Mouse (Mus musculus): ENCODE results near the gene Tbx19. TPM values are rescaled to one million over a fixed set of nuclear protein-coding genes. Genes with fewer than 3 reads are reported as not detected.
A peak's percentile ranks its signal among the peaks of the same experiment; 100 is the strongest.

Tbx19 gene
- total RNA-seq, 2 experiments from 2014 or later, result not detected

- ATAC-seq (replicated peaks; ENCODE audit: poor library complexity, severe bottlenecking), result no peak
These were observed 40.8 kb downstream of the Tbx19 start for GRCm38 (mm10) chr1:165119760-165120159.

GRCm38 (mm10) chr1:165119011-165119726 lies 41.4 kb downstream of the Tbx19 start:
- no peak for ATAC-seq (replicated peaks; ENCODE audit: poor library complexity, severe bottlenecking)

- peak; percentile 63 for ATAC-seq (replicated peaks; ENCODE audit: poor library complexity, severe bottlenecking)
These were observed 46.0 kb downstream of the Tbx19 start for GRCm38 (mm10) chr1:165114460-165115175.

GRCm38 (mm10) chr1:165113700-165114099 lies 46.9 kb downstream of the Tbx19 start:
- no peak for ATAC-seq (replicated peaks; ENCODE audit: poor library complexity, severe bottlenecking)

GRCm38 (mm10) chr1:165110659-165111058 lies 49.9 kb downstream of the Tbx19 start:
- no peak for ATAC-seq (replicated peaks; ENCODE audit: poor library complexity, severe bottlenecking)

- ATAC-seq (replicated peaks; ENCODE audit: poor library complexity, severe bottlenecking), result no peak
These were observed 51.4 kb downstream of the Tbx19 start for GRCm38 (mm10) chr1:165109135-165109534.

GRCm38 (mm10) chr1:165108477-165108876 lies 52.1 kb downstream of the Tbx19 start:
- ATAC-seq (replicated peaks; ENCODE audit: poor library complexity, severe bottlenecking), result no peak

- ATAC-seq (replicated peaks; ENCODE audit: poor library complexity, severe bottlenecking), result no peak
These were observed 54.6 kb downstream of the Tbx19 start for GRCm38 (mm10) chr1:165106011-165106385.

- no peak for ATAC-seq (replicated peaks; ENCODE audit: poor library complexity, severe bottlenecking)
These were observed 55.1 kb downstream of the Tbx19 start for GRCm38 (mm10) chr1:165105270-165106010.

- ATAC-seq (replicated peaks; ENCODE audit: poor library complexity, severe bottlenecking), result no peak
These were observed 55.8 kb downstream of the Tbx19 start for GRCm38 (mm10) chr1:165104707-165105259.

GRCm38 (mm10) chr1:165099569-165099968 lies 61.0 kb downstream of the Tbx19 start:
- no peak for ATAC-seq (replicated peaks; ENCODE audit: poor library complexity, severe bottlenecking)

GRCm38 (mm10) chr1:165094871-165095270 lies 65.7 kb downstream of the Tbx19 start:
- no peak for ATAC-seq (replicated peaks; ENCODE audit: poor library complexity, severe bottlenecking)

GRCm38 (mm10) chr1:165091721-165092120 lies 68.9 kb downstream of the Tbx19 start:
- peak; percentile 70 for ATAC-seq (replicated peaks; ENCODE audit: poor library complexity, severe bottlenecking)

GRCm38 (mm10) chr1:165089556-165089955 lies 71.0 kb downstream of the Tbx19 start:
- ATAC-seq (replicated peaks; ENCODE audit: poor library complexity, severe bottlenecking), result no peak

Other genes starting within 250 kb of the Tbx19 start
- not detected in 2 replicates for gene Xcl1, start 225.2 kb downstream of the Tbx19 start, total RNA-seq (2014; fragmentation: Nextera tagmentation)
- not detected in 2 replicates for gene Xcl1, start 225.2 kb downstream of the Tbx19 start, total RNA-seq (2017)
- gene Sft2d2, start 33.7 kb upstream of the Tbx19 start, total RNA-seq (2014; fragmentation: Nextera tagmentation), result 22.2 and 27.7 TPM in 2 replicates
- 22.4 and 27.2 TPM in 2 replicates for gene Sft2d2, start 33.7 kb upstream of the Tbx19 start, total RNA-seq (2017)
- 18.6 and 36.5 TPM in 2 replicates for gene Tiprl, start 76.2 kb upstream of the Tbx19 start, total RNA-seq (2014; fragmentation: Nextera tagmentation)
- 58.2 and 107 TPM in 2 replicates for gene Tiprl, start 76.2 kb upstream of the Tbx19 start, total RNA-seq (2017)
- gene Gpr161, start 135.0 kb upstream of the Tbx19 start, total RNA-seq (2014; fragmentation: Nextera tagmentation), result 0.17 and 0.21 TPM in 2 replicates
- 0.05 and 0.60 TPM in 2 replicates for gene Gpr161, start 135.0 kb upstream of the Tbx19 start, total RNA-seq (2017)

Data from granulocyte monocyte progenitor cell, adult 5-6 weeks (primary cell).